Mouse (Mus musculus): ENCODE measurements around the gene Zfp672. TPM values are rescaled to one million over a fixed set of nuclear protein-coding genes. Genes with fewer than 3 reads are reported as not detected.
A peak's percentile ranks its signal among the peaks of the same experiment; 100 is the strongest.

Zfp672 gene
- polyA plus RNA-seq, 1 experiment from 2014 or later = 7.9 TPM

DNA sequence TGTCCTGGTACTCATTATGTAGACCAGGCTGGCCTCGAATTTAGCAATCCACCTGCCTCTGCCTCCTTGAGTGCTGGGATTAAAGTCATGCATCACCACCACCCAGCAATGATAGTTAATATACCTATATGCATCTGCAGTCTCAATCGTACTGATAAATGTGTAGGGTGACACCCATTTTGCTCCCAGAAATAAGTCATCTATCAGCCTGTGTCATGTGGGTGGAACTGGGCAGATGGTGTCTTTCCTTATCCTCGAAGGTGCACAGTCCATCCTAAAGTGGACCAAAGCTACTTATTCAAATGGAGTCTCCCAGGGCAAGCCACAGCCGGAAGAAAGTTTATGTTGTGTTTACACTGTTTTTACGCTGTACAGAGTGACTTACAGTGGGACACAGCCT is 21.0 kb upstream of the Zfp672 start:
- peaks cover 17% of the 10 kb centered on the region for H3K36me3 ChIP-seq (ENCODE audit: inconsistent target)
- no peaks in the 10 kb centered on the region for H3K79me2 ChIP-seq (ENCODE audit: inconsistent target)
- WGBS (ENCODE audit: missing documents) = 92% methylated on average over 5 of the region's 5 CpGs
- H3K4me3 ChIP-seq (ENCODE audit: inconsistent target) = no peak overlapping the region
- H3K27ac ChIP-seq = no peak overlapping the region

DNA sequence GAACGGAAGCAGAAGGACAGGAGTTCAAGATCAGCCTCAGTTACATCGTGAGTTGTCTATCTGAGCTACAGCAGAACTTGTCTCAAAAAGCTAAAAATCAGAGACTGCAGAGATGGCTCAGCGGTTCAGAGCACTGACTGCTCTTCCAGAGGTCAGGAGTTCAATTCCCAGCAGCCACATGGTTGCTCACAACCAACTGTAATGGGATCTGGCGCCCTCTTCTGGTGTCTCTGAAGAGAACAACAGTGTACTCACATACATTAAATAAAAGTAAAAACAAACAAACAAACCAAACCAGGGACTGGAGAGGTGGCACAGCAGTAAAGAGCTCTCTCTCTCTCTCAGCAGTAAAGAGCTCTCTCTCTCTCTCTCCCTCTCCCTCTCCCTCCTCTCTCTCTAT is 20.5 kb upstream of the Zfp672 start:
- Histone ChIP-seq H3K4me3 (ENCODE audit: inconsistent target) (no peak overlapping the region), H3K79me2 (ENCODE audit: inconsistent target) (no peaks in the 10 kb centered on the region), H3K36me3 (ENCODE audit: inconsistent target) (peaks cover 21% of the 10 kb centered on the region), H3K27ac (no peak overlapping the region)
- 93% methylated on average over 4 of the region's 4 CpGs for WGBS (ENCODE audit: missing documents)

DNA sequence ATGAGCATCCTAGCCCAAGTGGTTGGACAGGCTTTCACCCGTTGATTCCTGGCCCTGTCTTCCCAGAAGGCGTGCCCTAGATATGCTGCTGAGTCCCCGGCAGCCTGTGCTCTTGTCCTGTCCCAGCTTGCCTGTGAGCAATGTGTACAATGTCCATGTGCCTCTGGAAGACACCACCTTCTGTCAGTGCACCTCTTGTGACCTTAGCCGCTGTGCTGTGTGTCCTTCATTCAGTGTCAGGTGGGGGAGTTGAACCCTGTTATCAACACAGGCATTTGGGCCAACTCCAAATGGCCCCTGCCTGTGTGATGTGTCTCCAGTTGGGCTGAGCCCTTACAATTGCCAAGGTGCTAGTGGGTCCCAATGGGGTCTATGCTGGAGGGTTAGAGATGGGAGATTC is 16.6 kb upstream of the Zfp672 start:
- Histone ChIP-seq H3K4me3 (ENCODE audit: inconsistent target) (no peak overlapping the region), H3K36me3 (ENCODE audit: inconsistent target) (peaks cover 39% of the 10 kb centered on the region), H3K79me2 (ENCODE audit: inconsistent target) (no peaks in the 10 kb centered on the region), H3K27ac (no peak overlapping the region)
- WGBS (ENCODE audit: missing documents) = 95% methylated on average over 4 of the region's 4 CpGs

GRCm38 (mm10) chr11:58334746-58335145 is 4.6 kb upstream of the Zfp672 start:
- WGBS (ENCODE audit: missing documents) = 98% methylated on average over 3 of the region's 3 CpGs
- peaks cover 45% of the 10 kb centered on the region for H3K79me2 ChIP-seq (ENCODE audit: inconsistent target)

DNA sequence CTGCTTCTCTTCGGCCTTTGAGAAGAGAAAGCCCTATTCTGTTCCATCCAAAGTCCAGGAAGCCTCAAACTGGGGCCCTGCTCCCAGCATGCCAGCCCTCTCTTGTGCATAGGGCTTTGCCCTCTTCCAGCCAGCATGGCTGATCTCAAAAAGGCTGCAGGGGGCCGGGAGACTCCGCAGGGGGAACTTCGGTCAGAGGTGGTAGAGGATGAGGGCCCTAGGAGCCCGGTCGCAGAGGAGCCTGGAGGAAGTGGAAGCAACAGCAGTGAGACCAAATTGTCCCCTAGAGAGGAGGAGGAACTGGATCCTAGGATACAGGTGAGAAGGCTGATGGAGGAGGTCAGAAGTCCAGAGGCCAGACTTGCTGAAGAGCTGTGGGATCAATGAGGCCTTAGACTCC is 1.4 kb upstream of the Zfp672 start:
- H3K36me3 ChIP-seq (ENCODE audit: inconsistent target) = peaks cover 10% of the 10 kb centered on the region; the same call in 1 of the 2 replicates
- peak overlapping the region; percentile 100 for H3K4me3 ChIP-seq (ENCODE audit: inconsistent target)
- 76% methylated on average over 6 of the region's 6 CpGs for WGBS (ENCODE audit: missing documents)
- H3K79me2 ChIP-seq (ENCODE audit: inconsistent target) = peaks cover 77% of the 10 kb centered on the region
- no peak overlapping the region for H3K27ac ChIP-seq

More at GRCm38 (mm10) chr11:58334746-58335145, 4.6 kb upstream of the Zfp672 start:
- H3K27ac ChIP-seq = no peak overlapping the region
- H3K4me3 ChIP-seq (ENCODE audit: inconsistent target) = no peak overlapping the region
- peaks cover 27% of the 10 kb centered on the region for H3K36me3 ChIP-seq (ENCODE audit: inconsistent target)

GRCm38 (mm10) chr11:58331149-58331495 is 983 bp upstream of the Zfp672 start:
- H3K27ac ChIP-seq = peak overlapping the region; percentile 90
- peak overlapping the region; percentile 100 for H3K4me3 ChIP-seq (ENCODE audit: inconsistent target)
- WGBS (ENCODE audit: missing documents) = 19% methylated on average over 10 of the region's 10 CpGs
- peaks cover 6% of the 10 kb centered on the region; the same call in 1 of the 2 replicates for H3K36me3 ChIP-seq (ENCODE audit: inconsistent target)
- peaks cover 81% of the 10 kb centered on the region for H3K79me2 ChIP-seq (ENCODE audit: inconsistent target)

DNA sequence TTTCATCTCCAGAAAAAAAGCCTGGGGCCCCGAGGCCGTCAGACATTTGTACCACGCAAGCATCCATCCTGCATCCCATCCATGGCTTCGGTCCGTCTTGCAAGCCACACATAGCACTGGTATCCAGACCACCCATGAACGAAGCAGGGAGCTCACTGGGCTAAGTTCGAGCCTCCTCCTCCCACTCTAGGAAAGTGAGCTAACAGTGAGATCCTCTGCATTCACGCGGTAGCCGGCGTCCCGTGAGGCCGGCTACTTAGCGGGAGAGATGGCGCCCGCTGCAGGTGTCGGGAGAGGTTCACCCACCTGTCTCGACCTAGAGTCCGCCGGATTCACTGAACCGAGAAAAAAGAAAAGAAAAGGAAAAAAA is 248 bp downstream of the Zfp672 start:
- under 1% methylated on average over 21 of the region's 21 CpGs for WGBS (ENCODE audit: missing documents)
- Histone ChIP-seq H3K79me2 (ENCODE audit: inconsistent target) (peaks cover 90% of the 10 kb centered on the region), H3K27ac (peak overlapping the region; percentile 90), H3K36me3 (ENCODE audit: inconsistent target) (0 out of 2 replicates have a peak, but pooled peaks cover 6% of the 10 kb centered on the region), H3K4me3 (ENCODE audit: inconsistent target) (peak overlapping the region; percentile 100)

DNA sequence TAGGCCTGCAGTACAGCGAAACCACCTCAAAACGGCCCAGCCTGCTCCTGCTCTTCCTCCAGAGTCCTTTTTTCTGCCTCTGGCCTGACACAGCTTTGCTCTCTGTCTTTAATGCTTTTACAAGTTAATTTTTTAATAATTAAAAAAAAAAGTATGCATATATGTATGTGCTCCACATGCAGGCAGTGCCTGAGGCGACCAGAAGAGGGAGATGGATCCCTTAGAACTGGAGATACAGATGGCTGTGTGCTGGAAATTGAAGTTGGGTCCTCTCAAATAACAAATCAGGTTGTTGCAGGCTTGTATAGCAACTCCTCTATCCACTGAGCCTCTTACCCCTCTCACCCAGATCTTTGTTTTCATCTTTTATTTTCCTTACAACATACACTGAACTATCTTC is 3.4 kb downstream of the Zfp672 start:
- Histone ChIP-seq H3K4me3 (ENCODE audit: inconsistent target) (no peak overlapping the region), H3K27ac (no peak overlapping the region), H3K36me3 (ENCODE audit: inconsistent target) (0 out of 2 replicates have a peak, but pooled peaks cover 6% of the 10 kb centered on the region), H3K79me2 (ENCODE audit: inconsistent target) (peaks cover 71% of the 10 kb centered on the region)
- WGBS (ENCODE audit: missing documents) = 91% methylated on average over 3 of the region's 3 CpGs

GRCm38 (mm10) chr11:58324614-58325229 is 5.4 kb downstream of the Zfp672 start:
- Histone ChIP-seq H3K36me3 (ENCODE audit: inconsistent target) (peaks cover 6% of the 10 kb centered on the region; the same call in 1 of the 2 replicates), H3K27ac (no peak overlapping the region), H3K4me3 (ENCODE audit: inconsistent target) (no peak overlapping the region), H3K79me2 (ENCODE audit: inconsistent target) (peaks cover 61% of the 10 kb centered on the region)
- WGBS (ENCODE audit: missing documents) = 90% methylated on average over 3 of the region's 3 CpGs

DNA sequence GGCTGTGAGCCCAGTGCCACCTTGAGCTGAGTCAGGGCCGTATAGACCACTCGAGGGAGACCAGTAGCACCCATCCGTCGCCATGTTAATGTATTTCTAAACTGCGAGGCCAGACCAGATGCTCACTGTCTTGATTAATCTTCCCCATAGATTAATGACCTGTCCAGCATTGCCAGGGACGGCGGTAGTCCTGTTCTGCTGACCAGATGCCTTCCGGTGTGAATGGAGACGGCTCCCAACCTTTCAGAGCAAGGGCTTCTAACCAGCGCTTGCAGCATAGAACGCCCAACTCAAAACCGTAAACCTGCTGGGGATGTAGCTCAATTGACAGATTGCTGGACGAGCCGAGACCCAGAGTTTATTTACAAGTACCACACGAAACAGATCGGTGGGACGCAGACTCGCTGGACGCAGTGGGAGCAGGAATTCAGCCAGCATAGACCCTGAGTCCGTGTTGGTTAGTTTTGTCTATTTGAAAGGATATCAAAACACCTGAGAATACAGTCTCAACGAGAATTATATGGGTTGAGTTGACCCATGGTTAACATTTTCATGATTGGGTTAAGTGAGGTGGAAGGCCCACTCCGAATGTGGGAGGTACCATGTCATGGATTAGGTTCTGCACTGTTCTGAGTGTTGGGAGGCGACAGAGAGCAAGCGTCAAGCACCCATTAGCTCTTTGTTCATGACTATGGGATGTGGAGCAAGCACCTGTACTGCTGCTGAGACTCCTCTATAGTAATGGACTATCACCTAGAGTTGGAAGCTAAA is 6.4 kb downstream of the Zfp672 start:
- Histone ChIP-seq H3K27ac (peak overlapping the region; percentile 54), H3K4me3 (ENCODE audit: inconsistent target) (peak overlapping the region; percentile 54), H3K36me3 (ENCODE audit: inconsistent target) (peaks cover 13% of the 10 kb centered on the region), H3K79me2 (ENCODE audit: inconsistent target) (peaks cover 52% of the 10 kb centered on the region)
- WGBS (ENCODE audit: missing documents) = 20% methylated on average over 24 of the region's 24 CpGs

DNA sequence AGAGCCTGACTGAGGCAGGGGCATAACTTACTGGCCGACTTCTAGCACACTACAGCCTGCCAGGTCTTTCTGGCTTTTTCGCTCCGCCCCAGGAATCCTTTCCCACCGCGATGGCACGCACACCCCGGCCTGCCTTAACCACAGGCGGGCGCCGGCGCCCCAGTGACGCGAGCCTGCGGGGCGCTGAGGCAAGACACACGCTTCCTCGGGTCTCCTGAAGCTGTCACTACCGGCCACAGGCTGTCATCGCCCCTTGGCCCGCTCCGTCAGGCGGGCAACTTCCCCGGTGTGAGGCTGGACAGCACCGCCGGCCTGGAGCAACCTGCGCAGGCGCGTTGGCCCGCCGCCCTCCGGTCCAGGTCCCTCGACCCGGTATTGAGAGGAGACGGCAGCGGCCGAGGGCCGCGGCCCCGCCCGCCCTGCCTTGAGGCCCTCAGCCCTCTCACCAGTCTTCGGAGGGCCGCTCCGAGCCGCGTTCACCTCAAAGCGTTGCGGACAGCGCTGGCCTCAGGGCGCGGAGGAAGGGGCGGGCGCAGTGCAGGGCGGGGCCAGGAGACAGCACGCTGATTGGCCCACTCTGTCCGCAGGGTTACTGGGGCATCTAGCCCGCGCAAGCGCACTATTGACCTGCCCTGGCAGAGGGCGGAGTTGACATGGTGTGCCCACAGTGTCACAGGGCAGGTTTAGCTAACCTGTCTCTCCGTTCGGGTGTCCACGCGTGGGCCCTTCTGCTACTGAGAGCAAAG is 7.1 kb downstream of the Zfp672 start:
- Histone ChIP-seq H3K36me3 (ENCODE audit: inconsistent target) (peaks cover 21% of the 10 kb centered on the region), H3K4me3 (ENCODE audit: inconsistent target) (peak overlapping the region; percentile 54), H3K27ac (peak overlapping the region; percentile 54), H3K79me2 (ENCODE audit: inconsistent target) (peaks cover 44% of the 10 kb centered on the region)
- WGBS (ENCODE audit: missing documents) = under 1% methylated on average over 63 of the region's 63 CpGs

- Histone ChIP-seq H3K27ac (no peak overlapping the region), H3K4me3 (ENCODE audit: inconsistent target) (no peak overlapping the region), H3K79me2 (ENCODE audit: inconsistent target) (peaks cover 6% of the 10 kb centered on the region; the same call in 1 of the 2 replicates), H3K36me3 (ENCODE audit: inconsistent target) (peaks cover 24% of the 10 kb centered on the region)
- WGBS (ENCODE audit: missing documents) = 93% methylated on average over 17 of the region's 28 CpGs
These were observed 13.3 kb downstream of the Zfp672 start for GRCm38 (mm10) chr11:58316768-58317390.

DNA sequence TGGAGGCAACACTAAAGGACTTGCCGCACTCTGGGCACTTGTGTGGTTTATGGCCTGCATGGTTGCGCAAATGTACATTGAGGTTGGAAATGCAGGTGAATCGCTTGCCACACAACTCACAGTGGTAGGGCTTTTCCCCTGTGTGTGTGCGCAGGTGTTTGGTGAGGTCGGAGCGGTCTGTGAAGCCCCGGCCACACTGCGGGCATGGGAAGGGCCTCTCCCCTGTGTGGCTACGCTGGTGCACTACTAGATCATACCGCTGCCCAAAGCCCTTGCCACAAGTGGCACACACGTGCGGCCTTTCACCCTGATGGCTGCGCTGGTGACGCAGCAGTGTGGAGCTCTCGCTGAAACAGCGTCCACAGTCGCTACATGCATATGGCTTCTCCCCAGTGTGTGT is 13.8 kb downstream of the Zfp672 start:
- Histone ChIP-seq H3K36me3 (ENCODE audit: inconsistent target) (peaks cover 24% of the 10 kb centered on the region), H3K27ac (no peak overlapping the region), H3K79me2 (ENCODE audit: inconsistent target) (peaks cover 1% of the 10 kb centered on the region; the same call in 1 of the 2 replicates), H3K4me3 (ENCODE audit: inconsistent target) (no peak overlapping the region)
- 96% methylated on average over 17 of the region's 17 CpGs for WGBS (ENCODE audit: missing documents)

DNA sequence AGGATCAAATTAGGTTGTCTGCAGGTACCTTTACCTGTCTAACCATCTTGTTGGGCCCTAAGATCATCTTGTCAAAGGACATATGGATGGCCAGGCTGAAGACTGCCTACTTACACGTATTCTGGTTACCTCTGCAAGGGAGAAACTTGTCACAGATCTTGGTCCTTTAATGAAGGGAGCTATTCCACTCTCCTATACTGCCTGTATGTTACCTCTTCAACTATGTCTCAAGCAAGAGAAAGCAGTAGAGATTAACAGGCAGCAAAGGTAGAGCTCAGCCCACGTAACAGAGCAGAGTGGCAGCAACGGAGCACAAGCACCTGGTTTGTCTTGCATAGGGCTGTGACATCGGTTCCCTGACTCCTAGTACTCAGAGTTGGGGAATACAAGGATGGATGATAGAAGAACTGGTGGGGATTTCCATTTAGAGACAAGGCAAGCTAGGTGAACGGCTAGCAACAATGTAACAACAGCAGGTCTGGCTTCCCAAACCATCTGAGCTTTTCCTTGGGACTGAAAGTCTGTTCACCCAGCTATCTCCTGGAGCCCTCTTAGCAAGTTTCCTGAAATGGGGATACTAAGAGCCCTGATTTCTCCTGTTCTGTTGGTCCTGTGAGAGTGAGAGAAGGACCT is 14.5 kb downstream of the Zfp672 start:
- Histone ChIP-seq H3K4me3 (ENCODE audit: inconsistent target) (no peak overlapping the region), H3K79me2 (ENCODE audit: inconsistent target) (no peaks in the 10 kb centered on the region), H3K27ac (no peak overlapping the region), H3K36me3 (ENCODE audit: inconsistent target) (peaks cover 24% of the 10 kb centered on the region)
- 99% methylated on average over 5 of the region's 5 CpGs for WGBS (ENCODE audit: missing documents)

Measured in macrophage (primary cell).